Mouse (Mus musculus) gastrocnemius, postnatal 14 days (tissue): ENCODE measurements around the gene Tab1. TPM values are rescaled to one million over a fixed set of nuclear protein-coding genes. Genes with fewer than 3 reads are reported as not detected.

Experiments used
- DNase-seq: peaks from one replicate; pipeline ENCODE4 v3.0.0; 2021; ENCODE audit warnings: mixed read lengths
- intact Hi-C: fragments of 180-260 bp; cut with DNase I; formaldehyde crosslinking; loops from one replicate; pipeline ENCODE4 v1.15.1; 2025; ENCODE audit warnings: low total_unique reads
- total RNA-seq, 2 experiments: library from RNA; stranded (reverse); gene quantifications; 2 replicates each; pipeline ENCODE4 v1.2.3; 2021

The Tab1 gene
- total RNA-seq, 2 experiments from 2014 or later = 13.1 to 15.1 TPM

GRCm38 (mm10) chr15:80157197-80157943 lies 24.4 kb downstream of the Tab1 start:
- intact Hi-C loops = no loop called here

GRCm38 (mm10) chr15:80158001-80158706 lies 25.2 kb downstream of the Tab1 start:
- intact Hi-C loops = no loop called here
- no peak for DNase-seq

More at GRCm38 (mm10) chr15:80157197-80157943, 24.4 kb downstream of the Tab1 start:
- DNase-seq = no peak

- intact Hi-C loops = no loop called here
Measured at GRCm38 (mm10) chr15:80158707-80159090, 25.8 kb downstream of the Tab1 start.

GRCm38 (mm10) chr15:80159286-80159901 lies 26.5 kb downstream of the Tab1 start:
- intact Hi-C loops = no loop called here
- DNase-seq = no peak

More at GRCm38 (mm10) chr15:80158707-80159090, 25.8 kb downstream of the Tab1 start:
- no peak for DNase-seq

GRCm38 (mm10) chr15:80160223-80160622 lies 27.3 kb downstream of the Tab1 start:
- no peak for DNase-seq
- intact Hi-C loops = no loop called here

GRCm38 (mm10) chr15:80160726-80161125 lies 27.8 kb downstream of the Tab1 start:
- intact Hi-C loops = no loop called here
- peak; percentile 62 for DNase-seq

GRCm38 (mm10) chr15:80161199-80161598 lies 28.3 kb downstream of the Tab1 start:
- no peak for DNase-seq
- intact Hi-C loops = no loop called here

- intact Hi-C loops = no loop called here
Measured at GRCm38 (mm10) chr15:80162401-80162964, 29.6 kb downstream of the Tab1 start.

GRCm38 (mm10) chr15:80163274-80163673 lies 30.3 kb downstream of the Tab1 start:
- intact Hi-C loops = no loop called here
- no peak for DNase-seq

More at GRCm38 (mm10) chr15:80162401-80162964, 29.6 kb downstream of the Tab1 start:
- no peak for DNase-seq

- no peak for DNase-seq
- intact Hi-C loops = no loop called here
Measured at GRCm38 (mm10) chr15:80163716-80164115, 30.8 kb downstream of the Tab1 start.

- no peak for DNase-seq
- intact Hi-C loops = no loop called here
Measured at GRCm38 (mm10) chr15:80165396-80165795, 32.5 kb downstream of the Tab1 start.

- intact Hi-C loops = no loop called here
- DNase-seq = no peak
Measured at GRCm38 (mm10) chr15:80169484-80169883, 36.6 kb downstream of the Tab1 start.

GRCm38 (mm10) chr15:80170357-80170756 lies 37.4 kb downstream of the Tab1 start:
- no peak for DNase-seq
- intact Hi-C loops = no loop called here

- no peak for DNase-seq
- intact Hi-C loops = no loop called here
Measured at GRCm38 (mm10) chr15:80171286-80171685, 38.4 kb downstream of the Tab1 start.

GRCm38 (mm10) chr15:80171791-80172190 lies 38.9 kb downstream of the Tab1 start:
- no peak for DNase-seq
- intact Hi-C loops = no loop called here

- intact Hi-C loops = no loop called here
- no peak for DNase-seq
Measured at GRCm38 (mm10) chr15:80173001-80173771, 40.3 kb downstream of the Tab1 start, which contains the start of gene Mgat3. Mgat3 (plus strand) TSS chr15:80173721.

- no peak for DNase-seq
- intact Hi-C loops = no loop called here
Measured at GRCm38 (mm10) chr15:80173781-80174597, 41.1 kb downstream of the Tab1 start.

- no peak for DNase-seq
- intact Hi-C loops = no loop called here
Measured at GRCm38 (mm10) chr15:80174598-80174875, 41.6 kb downstream of the Tab1 start.

- intact Hi-C loops = no loop called here
Measured at GRCm38 (mm10) chr15:80175316-80175715, 42.4 kb downstream of the Tab1 start.

More at GRCm38 (mm10) chr15:80175316-80175715, 42.4 kb downstream of the Tab1 start:
- DNase-seq = no peak
